Mouse (Mus musculus): ENCODE measurements at regions not wholly inside any gene's neighbourhood (a gene's known extent, or its start where the extent isn't known, plus 50 kb on each side); places are given as distances from the start of the nearest gene placed in this dataset.
A peak's percentile ranks its signal among the peaks of the same experiment; 100 is the strongest.
"Not testable (repeated sequence)": the region's sequence is repeated elsewhere in the genome, so short reads cannot be mapped to it uniquely, and the experiment has no call there.

GRCm38 (mm10) chr14:53634320-53634979 is 619.5 kb downstream of the Dad1 start:
- not testable (repeated sequence) for H3K36me3 ChIP-seq (ENCODE audit: control insufficient read depth, insufficient read depth, low read length); DNase-seq; H3K27me3 ChIP-seq (ENCODE audit: control insufficient read depth, insufficient read depth, low read length)
- H3K4me3 ChIP-seq (ENCODE audit: control insufficient read depth, insufficient read depth, low read length) = peak overlapping the region; percentile 20
- H3K27ac ChIP-seq (ENCODE audit: control insufficient read depth, insufficient read depth, low read length) = peak overlapping the region; percentile 67
- peaks cover 21% of the 10 kb centered on the region for H3K4me1 ChIP-seq (replicated peaks; ENCODE audit: control insufficient read depth, insufficient read depth, low read length)
- 13% methylated on average over 5 of the region's 5 CpGs for WGBS

- H3K36me3 ChIP-seq (ENCODE audit: control insufficient read depth, insufficient read depth, low read length); DNase-seq; H3K27ac ChIP-seq (ENCODE audit: control insufficient read depth, insufficient read depth, low read length); H3K27me3 ChIP-seq (ENCODE audit: control insufficient read depth, insufficient read depth, low read length); H3K4me3 ChIP-seq (ENCODE audit: control insufficient read depth, insufficient read depth, low read length): not testable (repeated sequence)
- WGBS = 33% methylated on average over 1 of the region's 1 CpGs
- H3K4me1 ChIP-seq (replicated peaks; ENCODE audit: control insufficient read depth, insufficient read depth, low read length) = peaks cover 21% of the 10 kb centered on the region
Observed at GRCm38 (mm10) chr14:53633743-53634142, 620.2 kb downstream of the Dad1 start.

- not testable (repeated sequence) for H3K4me3 ChIP-seq (ENCODE audit: control insufficient read depth, insufficient read depth, low read length)
- peak; percentile 16 for DNase-seq
- 41% methylated on average over 4 of the region's 4 CpGs for WGBS
Observed at GRCm38 (mm10) chr14:53621376-53621775, 632.5 kb downstream of the Dad1 start.

GRCm38 (mm10) chr14:53616061-53616460 is 637.8 kb downstream of the Dad1 start:
- H3K4me1 ChIP-seq (replicated peaks; ENCODE audit: control insufficient read depth, insufficient read depth, low read length); H3K27me3 ChIP-seq (ENCODE audit: control insufficient read depth, insufficient read depth, low read length); H3K4me3 ChIP-seq (ENCODE audit: control insufficient read depth, insufficient read depth, low read length); H3K36me3 ChIP-seq (ENCODE audit: control insufficient read depth, insufficient read depth, low read length); H3K27ac ChIP-seq (ENCODE audit: control insufficient read depth, insufficient read depth, low read length): not testable (repeated sequence)
- DNase-seq = peak; percentile 35
- WGBS = 36% methylated on average over 3 of the region's 3 CpGs

More at GRCm38 (mm10) chr14:53621376-53621775, 632.5 kb downstream of the Dad1 start:
- not testable (repeated sequence) for H3K4me1 ChIP-seq (replicated peaks; ENCODE audit: control insufficient read depth, insufficient read depth, low read length); H3K36me3 ChIP-seq (ENCODE audit: control insufficient read depth, insufficient read depth, low read length); H3K27me3 ChIP-seq (ENCODE audit: control insufficient read depth, insufficient read depth, low read length); H3K27ac ChIP-seq (ENCODE audit: control insufficient read depth, insufficient read depth, low read length)

- Histone ChIP-seq H3K4me3 (ENCODE audit: control insufficient read depth, insufficient read depth, low read length) (no peak overlapping the region), H3K27me3 (ENCODE audit: control insufficient read depth, insufficient read depth, low read length) (no peaks in the 10 kb centered on the region), H3K27ac (ENCODE audit: control insufficient read depth, insufficient read depth, low read length) (no peak overlapping the region), H3K36me3 (ENCODE audit: control insufficient read depth, insufficient read depth, low read length) (no peaks in the 10 kb centered on the region), H3K4me1 (replicated peaks; ENCODE audit: control insufficient read depth, insufficient read depth, low read length) (no peaks in the 10 kb centered on the region; the same call in 1 of the 2 replicates)
- peak; percentile 65 for DNase-seq
- no peak for TF ChIP-seq POLR2A (IDR thresholded peaks at IDR 0.05; ENCODE audit: control insufficient read depth, extremely low read depth, insufficient read depth, low read length, poor library complexity)
- no peak for TF ChIP-seq CTCF (IDR thresholded peaks at IDR 0.05; ENCODE audit: borderline replicate concordance, control insufficient read depth, extremely low read depth, insufficient read depth, low read length, poor library complexity)
Observed at GRCm38 (mm10) chr14:53614341-53614740, 639.6 kb downstream of the Dad1 start.

- H3K27me3 ChIP-seq (ENCODE audit: control insufficient read depth, insufficient read depth, low read length); H3K4me1 ChIP-seq (replicated peaks; ENCODE audit: control insufficient read depth, insufficient read depth, low read length); H3K4me3 ChIP-seq (ENCODE audit: control insufficient read depth, insufficient read depth, low read length); H3K36me3 ChIP-seq (ENCODE audit: control insufficient read depth, insufficient read depth, low read length): not testable (repeated sequence)
- peak overlapping the region; percentile 23 for H3K27ac ChIP-seq (ENCODE audit: control insufficient read depth, insufficient read depth, low read length)
- WGBS = 5% methylated on average over 3 of the region's 3 CpGs
- peak; percentile 29 for DNase-seq
Observed at GRCm38 (mm10) chr14:53599299-53599698, 654.6 kb downstream of the Dad1 start.

- not testable (repeated sequence) for H3K27me3 ChIP-seq (ENCODE audit: control insufficient read depth, insufficient read depth, low read length); H3K4me3 ChIP-seq (ENCODE audit: control insufficient read depth, insufficient read depth, low read length); H3K36me3 ChIP-seq (ENCODE audit: control insufficient read depth, insufficient read depth, low read length); H3K4me1 ChIP-seq (replicated peaks; ENCODE audit: control insufficient read depth, insufficient read depth, low read length); H3K27ac ChIP-seq (ENCODE audit: control insufficient read depth, insufficient read depth, low read length)
- peak; percentile 45 for DNase-seq
Observed at GRCm38 (mm10) chr14:53597287-53597686, 656.6 kb downstream of the Dad1 start.

- H3K4me1 ChIP-seq (replicated peaks; ENCODE audit: control insufficient read depth, insufficient read depth, low read length); H3K36me3 ChIP-seq (ENCODE audit: control insufficient read depth, insufficient read depth, low read length); H3K27me3 ChIP-seq (ENCODE audit: control insufficient read depth, insufficient read depth, low read length); H3K27ac ChIP-seq (ENCODE audit: control insufficient read depth, insufficient read depth, low read length): not testable (repeated sequence)
- 14% methylated on average over 6 of the region's 6 CpGs for whole genome bisulfite sequencing
- peak overlapping the region; percentile 32 for H3K4me3 ChIP-seq (ENCODE audit: control insufficient read depth, insufficient read depth, low read length)
- peak; percentile 47 for DNase-seq
Observed at GRCm38 (mm10) chr14:53590601-53591000, 663.3 kb downstream of the Dad1 start.

GRCm38 (mm10) chr14:53582528-53582927 is 671.4 kb downstream of the Dad1 start:
- WGBS = 87% methylated on average over 6 of the region's 6 CpGs
- not testable (repeated sequence) for H3K4me3 ChIP-seq (ENCODE audit: control insufficient read depth, insufficient read depth, low read length); H3K27me3 ChIP-seq (ENCODE audit: control insufficient read depth, insufficient read depth, low read length); H3K4me1 ChIP-seq (replicated peaks; ENCODE audit: control insufficient read depth, insufficient read depth, low read length); H3K27ac ChIP-seq (ENCODE audit: control insufficient read depth, insufficient read depth, low read length); DNase-seq; H3K36me3 ChIP-seq (ENCODE audit: control insufficient read depth, insufficient read depth, low read length)

GRCm38 (mm10) chr14:53581734-53582133 is 672.2 kb downstream of the Dad1 start:
- not testable (repeated sequence) for H3K36me3 ChIP-seq (ENCODE audit: control insufficient read depth, insufficient read depth, low read length); H3K27me3 ChIP-seq (ENCODE audit: control insufficient read depth, insufficient read depth, low read length); H3K27ac ChIP-seq (ENCODE audit: control insufficient read depth, insufficient read depth, low read length); H3K4me1 ChIP-seq (replicated peaks; ENCODE audit: control insufficient read depth, insufficient read depth, low read length); H3K4me3 ChIP-seq (ENCODE audit: control insufficient read depth, insufficient read depth, low read length)
- 49% methylated on average over 3 of the region's 3 CpGs for WGBS
- peak; percentile 32 for DNase-seq

- H3K27ac ChIP-seq (ENCODE audit: control insufficient read depth, insufficient read depth, low read length); H3K36me3 ChIP-seq (ENCODE audit: control insufficient read depth, insufficient read depth, low read length); H3K27me3 ChIP-seq (ENCODE audit: control insufficient read depth, insufficient read depth, low read length); H3K4me3 ChIP-seq (ENCODE audit: control insufficient read depth, insufficient read depth, low read length); DNase-seq; H3K4me1 ChIP-seq (replicated peaks; ENCODE audit: control insufficient read depth, insufficient read depth, low read length): not testable (repeated sequence)
- WGBS = 100% methylated on average over 1 of the region's 1 CpGs
Observed at GRCm38 (mm10) chr14:53576927-53577326, 677.0 kb downstream of the Dad1 start.
